Mouse (Mus musculus) kidney, embryonic 14.5 days (tissue): ENCODE results near the gene C2cd4d. TPM values are rescaled to one million over a fixed set of nuclear protein-coding genes. Genes with fewer than 3 reads are reported as not detected.

Source experiments
- ATAC-seq: fragments of 200-750 bp; cut with Nextera tagmentation; 2 replicates; pipeline ENCODE4 v1.8.0; 2017; ENCODE audit warnings: moderate number of reproducible peaks, mild to moderate bottlenecking, moderate TSS enrichment, moderate library complexity; ENCODE audit not compliant: low FRiP score, low TSS enrichment
- H3K27ac ChIP-seq: fragments of 300-500 bp; sonication (generic); 2 replicates; pipeline ENCODE4 v1.5.1; 2014; ENCODE audit warnings: low read depth, mild to moderate bottlenecking, low read length, moderate library complexity, mixed read lengths
- H3K27me3 ChIP-seq: fragments of 300-500 bp; sonication (generic); 2 replicates; pipeline ENCODE4 v1.6.1; 2014; ENCODE audit warnings: mild to moderate bottlenecking, low read length; ENCODE audit not compliant: control insufficient read depth, insufficient read depth
- H3K36me3 ChIP-seq: fragments of 300-500 bp; sonication (generic); 2 replicates; pipeline ENCODE4 v1.6.1; 2014; ENCODE audit warnings: low read length, mixed read lengths; ENCODE audit not compliant: control insufficient read depth, insufficient read depth
- H3K4me1 ChIP-seq: fragments of 300-500 bp; sonication (generic); 2 replicates; pipeline ENCODE4 v1.6.1; 2014; ENCODE audit warnings: low read length, mixed read lengths; ENCODE audit not compliant: control insufficient read depth, insufficient read depth
- H3K4me2 ChIP-seq: fragments of 300-500 bp; sonication (generic); replicated peaks from 2 replicates; pipeline ENCODE4 v1.6.1; 2014; ENCODE audit warnings: low read depth, mild to moderate bottlenecking, low read length
- H3K4me3 ChIP-seq: fragments of 300-500 bp; sonication (generic); 2 replicates; pipeline ENCODE4 v1.5.1; 2014; ENCODE audit warnings: mild to moderate bottlenecking, low read length
- H3K9ac ChIP-seq: fragments of 300-500 bp; sonication (generic); 2 replicates; pipeline ENCODE4 v1.6.1; 2014; ENCODE audit warnings: low read depth, mild to moderate bottlenecking, low read length, moderate library complexity
- H3K9me3 ChIP-seq: fragments of 300-500 bp; sonication (generic); 2 replicates; pipeline ENCODE4 v1.6.1; 2016; ENCODE audit warnings: low read length; ENCODE audit not compliant: control insufficient read depth
- WGBS: fragments of 180-500 bp; shearing (Covaris S2); extraction: QIAGEN DNeasy Blood & Tissue Kit; methylation state at CpG from one replicate; pipeline ENCODE4 v1.1.7; 2014; 5-methylcytosine and 5-hydroxymethylcytosine counted together
- polyA plus RNA-seq: library from polyadenylated mRNA; unstranded; fragments of >200 nt; fragmentation: Nextera tagmentation; extraction: Ambion mirVana; gene quantifications from 2 replicates; pipeline ENCODE4 v1.2.1, GENCODE M21; 2014

C2cd4d gene
- 1.0 and 1.5 TPM in 2 replicates for polyA plus RNA-seq

GRCm38 (mm10) chr3:94362138-94362537, at the start of gene C2cd4d:
Gene C2cd4d (plus strand): TSS chr3:94362438.
- Histone ChIP-seq H3K27me3 (peaks cover 24% of the 10 kb centered on the region), H3K4me2 (peak within 1 kb of the TSS; percentile 94), H3K9me3 (no peaks in the 10 kb centered on the region), H3K4me3 (peak within 1 kb of the TSS; percentile 57), H3K9ac (peak within 1 kb of the TSS; percentile 74), H3K27ac (no peak within 1 kb of the TSS), H3K36me3 (no peaks in the 10 kb centered on the region), H3K4me1 (no peaks in the 10 kb centered on the region)
- WGBS, result 66% methylated on average over 7 of the region's 7 CpGs
- no peak for ATAC-seq

DNA sequence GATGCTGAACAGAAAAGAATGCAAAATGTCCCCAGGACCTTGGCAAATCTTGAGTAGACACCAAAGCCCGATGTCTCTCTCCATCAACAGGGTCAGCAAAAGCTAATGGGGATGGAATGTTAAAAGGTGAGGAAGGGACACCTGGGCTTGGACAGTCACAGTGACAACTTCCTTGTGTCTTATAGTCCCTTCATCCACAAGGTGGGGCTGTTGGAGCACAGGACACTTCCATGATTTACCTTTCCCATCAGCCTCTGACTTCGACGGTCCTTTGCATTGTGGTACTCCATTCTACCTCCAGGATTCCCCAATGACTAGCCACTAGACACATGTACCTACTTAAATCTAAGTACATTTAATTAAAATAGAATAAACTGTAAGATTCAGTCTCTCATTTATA, 33.6 kb upstream of the C2cd4d start:
- Histone ChIP-seq H3K27ac (no peak overlapping the region), H3K4me3 (no peak overlapping the region), H3K27me3 (no peaks in the 10 kb centered on the region), H3K4me1 (no peaks in the 10 kb centered on the region), H3K36me3 (peaks cover 6% of the 10 kb centered on the region; the same call in 1 of the 2 replicates), H3K4me2 (no peak overlapping the region), H3K9ac (no peak overlapping the region), H3K9me3 (no peaks in the 10 kb centered on the region)
- ATAC-seq, result no peak
- 62% methylated on average over 3 of the region's 3 CpGs for WGBS

- peaks cover 4% of the 10 kb centered on the region; the same call in 1 of the 2 replicates for H3K36me3 ChIP-seq
- H3K4me3 ChIP-seq, result no peak overlapping the region
- H3K4me2 ChIP-seq, result no peak overlapping the region
- no peaks in the 10 kb centered on the region for H3K4me1 ChIP-seq
- WGBS, result 89% methylated on average over 4 of the region's 4 CpGs
- H3K9me3 ChIP-seq, result no peaks in the 10 kb centered on the region
- H3K27me3 ChIP-seq, result no peaks in the 10 kb centered on the region
- no peak for ATAC-seq
- no peak overlapping the region for H3K9ac ChIP-seq
- H3K27ac ChIP-seq, result no peak overlapping the region
Observed at GRCm38 (mm10) chr3:94334442-94334841, 27.8 kb upstream of the C2cd4d start.

DNA sequence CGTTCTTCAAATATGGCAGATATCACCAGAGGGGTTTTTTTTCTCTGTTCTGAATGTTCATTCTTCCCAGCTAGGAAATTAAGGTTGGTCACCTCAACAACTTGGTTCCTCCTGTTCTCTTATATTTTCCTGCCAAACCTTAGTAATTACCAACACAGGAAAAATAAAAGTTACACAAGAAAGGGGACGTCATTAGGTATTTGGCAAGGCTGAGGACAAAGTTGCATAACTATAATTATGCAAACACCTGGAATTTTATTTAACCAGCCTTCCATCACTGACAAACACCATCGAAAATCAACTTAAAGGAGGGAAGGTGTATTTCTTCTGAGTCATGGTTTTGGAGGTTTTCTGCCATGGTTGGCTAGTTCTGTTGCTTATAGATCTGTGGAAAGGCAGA, 23.7 kb upstream of the C2cd4d start:
- 87% methylated on average over 3 of the region's 3 CpGs for WGBS
- Histone ChIP-seq H3K4me1 (no peaks in the 10 kb centered on the region), H3K27ac (no peak overlapping the region), H3K4me3 (no peak overlapping the region), H3K27me3 (no peaks in the 10 kb centered on the region), H3K9ac (no peak overlapping the region), H3K9me3 (no peaks in the 10 kb centered on the region), H3K4me2 (no peak overlapping the region), H3K36me3 (no peaks in the 10 kb centered on the region; the same call in 1 of the 2 replicates)
- ATAC-seq, result no peak

DNA sequence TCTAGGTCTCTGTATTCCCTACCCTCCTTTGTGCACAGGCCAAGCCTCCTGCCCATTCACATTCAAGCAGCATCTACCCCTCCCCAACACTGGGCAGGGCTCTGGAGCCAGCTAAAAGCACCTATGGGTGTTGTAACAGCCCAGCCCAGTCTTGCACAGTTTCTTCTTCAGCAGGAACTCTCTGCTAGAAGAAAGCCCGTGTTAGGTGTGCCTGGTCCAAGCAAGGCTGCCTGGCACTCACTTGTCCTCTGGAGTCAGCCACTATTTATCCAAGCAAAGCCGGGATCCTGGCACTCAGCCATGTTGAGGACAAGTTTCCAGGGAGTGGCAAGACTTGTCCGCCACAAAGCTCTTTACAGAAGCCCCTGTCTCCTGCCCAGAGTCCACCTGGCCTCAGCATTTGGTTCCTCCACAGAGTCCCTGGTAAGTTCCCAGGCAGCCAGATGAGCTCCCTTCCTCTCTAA, 20.2 kb upstream of the C2cd4d start, which contains the start of gene Them5:
TSS of gene Them5 (plus strand) at position 141 of the 464 bp plus-strand sequence.
- no peak within 1 kb of the TSS for H3K4me2 ChIP-seq
- H3K27ac ChIP-seq, result no peak within 1 kb of the TSS
- H3K4me1 ChIP-seq, result no peaks in the 10 kb centered on the region
- no peaks in the 10 kb centered on the region for H3K9me3 ChIP-seq
- no peak within 1 kb of the TSS for H3K9ac ChIP-seq
- 59% methylated on average over 3 of the region's 3 CpGs for WGBS
- no peaks in the 10 kb centered on the region for H3K27me3 ChIP-seq
- H3K36me3 ChIP-seq, result no peaks in the 10 kb centered on the region
- no peak within 1 kb of the TSS for H3K4me3 ChIP-seq
- no peak for ATAC-seq

- 60% methylated on average over 1 of the region's 1 CpGs for WGBS
- ATAC-seq, result no peak
- Histone ChIP-seq H3K9me3 (no peaks in the 10 kb centered on the region), H3K4me2 (no peak overlapping the region), H3K27ac (no peak overlapping the region), H3K4me3 (no peak overlapping the region), H3K4me1 (no peaks in the 10 kb centered on the region), H3K27me3 (no peaks in the 10 kb centered on the region), H3K9ac (no peak overlapping the region), H3K36me3 (no peaks in the 10 kb centered on the region)
Observed at GRCm38 (mm10) chr3:94342552-94342951, 19.7 kb upstream of the C2cd4d start.

GRCm38 (mm10) chr3:94344182-94344581, 18.1 kb upstream of the C2cd4d start:
- Histone ChIP-seq H3K27ac (no peak overlapping the region), H3K9me3 (no peaks in the 10 kb centered on the region), H3K4me1 (no peaks in the 10 kb centered on the region), H3K27me3 (no peaks in the 10 kb centered on the region), H3K4me2 (no peak overlapping the region), H3K36me3 (no peaks in the 10 kb centered on the region), H3K4me3 (no peak overlapping the region), H3K9ac (no peak overlapping the region)
- no peak for ATAC-seq
- WGBS, result 87% methylated on average over 2 of the region's 2 CpGs

DNA sequence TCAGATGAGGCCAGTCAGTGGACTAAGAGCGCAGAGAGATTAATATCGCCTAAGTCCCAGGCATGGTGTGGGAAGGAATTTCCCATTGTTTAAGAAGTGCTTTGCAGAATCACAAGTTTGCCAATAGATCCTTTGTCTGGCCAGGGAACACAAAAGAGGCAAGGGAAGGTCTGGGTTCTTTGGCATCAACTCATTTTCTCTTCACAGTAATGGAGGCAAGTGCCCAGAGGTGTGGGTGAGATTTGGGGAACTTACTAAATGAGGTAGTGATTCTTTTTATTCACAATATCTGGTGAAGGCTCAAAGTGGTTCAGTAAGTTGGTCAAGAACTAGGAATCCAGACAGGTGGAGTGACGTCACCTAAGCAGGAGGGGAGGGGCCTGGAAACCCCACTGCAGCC, 17.3 kb upstream of the C2cd4d start:
- 73% methylated on average over 3 of the region's 3 CpGs for WGBS

GRCm38 (mm10) chr3:94348146-94348545, 14.1 kb upstream of the C2cd4d start:
- no peaks in the 10 kb centered on the region for H3K9me3 ChIP-seq
- WGBS, result 70% methylated on average over 2 of the region's 2 CpGs
- ATAC-seq, result no peak

More for the DNA sequence above, 17.3 kb upstream of the C2cd4d start:
- no peak overlapping the region for H3K27ac ChIP-seq
- no peaks in the 10 kb centered on the region for H3K9me3 ChIP-seq
- H3K36me3 ChIP-seq, result no peaks in the 10 kb centered on the region
- H3K27me3 ChIP-seq, result no peaks in the 10 kb centered on the region
- no peak overlapping the region for H3K9ac ChIP-seq
- H3K4me3 ChIP-seq, result no peak overlapping the region
- no peaks in the 10 kb centered on the region for H3K4me1 ChIP-seq
- ATAC-seq, result no peak
- H3K4me2 ChIP-seq, result no peak overlapping the region

More at GRCm38 (mm10) chr3:94348146-94348545, 14.1 kb upstream of the C2cd4d start:
- Histone ChIP-seq H3K4me2 (no peak overlapping the region), H3K4me1 (no peaks in the 10 kb centered on the region), H3K4me3 (no peak overlapping the region), H3K27me3 (no peaks in the 10 kb centered on the region), H3K36me3 (no peaks in the 10 kb centered on the region), H3K27ac (no peak overlapping the region), H3K9ac (no peak overlapping the region)
